Comparison of ENCODE assay signal across 10 mouse cellular contexts in the genomic region with DNA sequence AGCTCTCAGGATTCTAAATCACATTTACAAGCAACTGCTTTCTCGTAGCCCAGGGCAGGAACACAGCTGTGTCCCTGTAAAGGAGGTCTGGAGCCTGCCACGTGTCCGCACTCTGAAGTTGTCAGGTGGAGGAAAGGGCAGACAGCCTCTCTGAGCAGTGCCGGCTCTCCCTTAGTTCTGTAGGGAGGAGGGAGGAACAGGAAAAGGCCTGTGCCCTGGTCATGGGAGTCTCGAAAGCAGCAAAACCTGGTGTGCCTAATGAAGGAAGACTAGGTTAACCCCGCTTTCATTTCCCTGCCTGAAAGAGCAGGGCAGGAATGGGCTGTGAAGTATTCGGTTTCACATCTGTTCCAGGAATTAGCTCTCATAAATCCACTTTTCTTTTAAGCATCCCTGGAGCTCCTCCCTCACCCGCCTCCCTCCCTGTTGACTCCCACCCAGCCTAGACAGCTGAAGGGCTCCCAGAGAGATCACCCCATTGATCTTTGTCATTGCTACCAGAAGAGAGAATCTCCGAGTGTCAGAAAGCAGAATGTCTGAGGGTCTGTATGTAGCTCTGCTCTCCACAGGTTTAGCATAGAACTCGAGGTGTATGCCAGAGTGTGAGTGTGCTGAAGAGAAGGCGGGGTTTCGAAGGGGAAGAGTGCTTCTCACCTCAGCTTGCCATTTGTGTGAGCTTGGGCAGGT. TPM values are rescaled to one million over a fixed set of nuclear protein-coding genes. Genes with fewer than 3 reads are reported as not detected.
DNase-seq lines count a peak whose midpoint lies in the region; ATAC-seq lines count a peak whose summit lies in the region.
"Had no signal": no experiment of that assay in that cellular context is flagged by ENCODE, and none has a peak within 500 bp of the region (broad histone marks: within the 10 kb centered on the region; RNA-seq: fewer than 3 reads in every experiment).

No protein-coding gene starts in this region.

- 0 out of 2 replicates have a peak overlapping the region, but pooled peaks have one; percentile 2 for H3K4me2 ChIP-seq in lung, embryonic 16.5 days (ENCODE audit: low read depth, low read length)

- peak overlapping the region; percentile 65 for H3K27ac ChIP-seq in lung, embryonic 16.5 days (ENCODE audit: low read length)

- no peaks in the 10 kb centered on the region for H3K36me3 ChIP-seq in lung, embryonic 16.5 days (ENCODE audit: control insufficient read depth, insufficient read depth, low read length)

- peak; percentile 19 for DNase-seq in gastrocnemius, postnatal 14 days
- no peak for DNase-seq in gastrocnemius, adult 18-20 months (ENCODE audit: low spot score)
- DNase-seq in urinary bladder, postnatal 14 days (ENCODE audit: low spot score), result peak; percentile 10
- no peak for DNase-seq in urinary bladder, postnatal 10 days (ENCODE audit: low spot score)
- DNase-seq in cerebellum, postnatal 4 days (ENCODE audit: low spot score in 2 of 2), result no peak
- DNase-seq in left cerebral cortex, postnatal 10 days (ENCODE audit: extremely low spot score in 1 of 2, low spot score in 2 of 2), result no peak
- no peak for DNase-seq in left cerebral cortex, adult 8-10 months (ENCODE audit: low spot score in 2 of 2)

- no peaks in the 10 kb centered on the region for H3K9me3 ChIP-seq in lung, embryonic 16.5 days (ENCODE audit: control insufficient read depth, low read length)

- H3K4me1 ChIP-seq in lung, embryonic 16.5 days (replicated peaks; ENCODE audit: control insufficient read depth, insufficient read depth, low read length), result peaks cover 12% of the 10 kb centered on the region

- H3K27me3 ChIP-seq in lung, embryonic 16.5 days (ENCODE audit: control insufficient read depth, insufficient read depth, low read depth, low read length), result no peaks in the 10 kb centered on the region
- H3K27me3 ChIP-seq: CH12.LX had no signal

- ATAC-seq in lung, embryonic 16.5 days (ENCODE audit: low read depth), result peak; percentile 64

- 21% methylated on average over 12 of the region's 12 CpGs for whole genome bisulfite sequencing in lung, embryonic 16.5 days

- intact Hi-C loops in gastrocnemius, postnatal 14 days (cut with DNase I; ENCODE audit: low total_unique reads), result no loop called here
- intact Hi-C loops in left cerebral cortex, postnatal 10 days (cut with DNase I), result no loop called here

- no peak overlapping the region for H3K4me3 ChIP-seq in lung, embryonic 16.5 days (ENCODE audit: low read length)
- H3K4me3 ChIP-seq: megakaryocyte, embryonic 14.5 days had no signal

- H3K9ac ChIP-seq in lung, embryonic 16.5 days (ENCODE audit: low read length), result peak overlapping the region; percentile 33; the same call in 1 of the 2 replicates

RNA-seq across cellular contexts. Expression of a gene that starts 41.5 kb away (rescaled TPM):
- total RNA-seq in gastrocnemius, postnatal 14 days (2021), result 10 to 100 TPM; 25.6 to 31.7 TPM
- 10 to 100 TPM; 41.9 to 54.3 TPM for total RNA-seq in gastrocnemius, adult 18-20 months (2021)
- 43.2 and 50.3 TPM in 2 replicates for polyA plus RNA-seq in lung, embryonic 16.5 days (2015; fragmentation: Nextera tagmentation; extraction: Ambion mirVana)
- total RNA-seq in left cerebral cortex, postnatal 10 days (2021), result 1 to 10 TPM; 9.2 to 9.3 TPM
- total RNA-seq in left cerebral cortex, adult 8-10 months (2022), result 10 to 100 TPM; 13.9 to 14.8 (median 14.2) TPM

RNA-seq across cellular contexts. Expression of a gene that starts 45.0 kb away (rescaled TPM):
- 10 to 100 TPM; 11.9 to 13.4 TPM for total RNA-seq in gastrocnemius, postnatal 14 days (2021)
- 10 to 100 TPM; 10.5 to 12.7 TPM for total RNA-seq in gastrocnemius, adult 18-20 months (2021)
- 103 and 106 TPM in 2 replicates for polyA plus RNA-seq in lung, embryonic 16.5 days (2015; fragmentation: Nextera tagmentation; extraction: Ambion mirVana)
- total RNA-seq in left cerebral cortex, postnatal 10 days (2021), result 10 to 100 TPM; 11.4 to 15.4 TPM
- 10 to 100 TPM; 13.8 to 16.1 (median 15.1) TPM for total RNA-seq in left cerebral cortex, adult 8-10 months (2022)

Comparison
In these comparisons a context has a peak if more than half of its experiments do, and no peak if none do; other contexts are left out.
1. DNase-seq: peak in gastrocnemius, postnatal 14 days (single experiment) and urinary bladder, postnatal 14 days (single experiment); none in gastrocnemius, adult 18-20 months (single experiment), urinary bladder, postnatal 10 days (single experiment), cerebellum, postnatal 4 days (0 of 2), left cerebral cortex, postnatal 10 days (0 of 2) and left cerebral cortex, adult 8-10 months (0 of 2).